Mouse (Mus musculus) lung, embryonic 14.5 days (tissue): ENCODE data around the gene Pxk. TPM values are rescaled to one million over a fixed set of nuclear protein-coding genes. Genes with fewer than 3 reads are reported as not detected.

Experiments used
- ATAC-seq: fragments of 200-750 bp; cut with Nextera tagmentation; 2 replicates; pipeline ENCODE4 v1.8.0; 2017; ENCODE audit warnings: mild to moderate bottlenecking, moderate TSS enrichment, moderate library complexity; ENCODE audit not compliant: insufficient read depth
- DNase-seq: peaks from one replicate; pipeline ENCODE4 v3.0.0-alpha.2; 2015
- H3K27ac ChIP-seq: fragments of 300-500 bp; sonication (generic); 2 replicates; pipeline ENCODE4 v1.5.1; 2014; ENCODE audit warnings: low read depth, mild to moderate bottlenecking, moderate library complexity
- H3K27me3 ChIP-seq: fragments of 300-500 bp; sonication (generic); 2 replicates; pipeline ENCODE4 v1.6.1; 2014; ENCODE audit warnings: low read length, control low read depth; ENCODE audit not compliant: insufficient read depth
- H3K36me3 ChIP-seq: fragments of 300-500 bp; sonication (generic); 2 replicates; pipeline ENCODE4 v1.6.1; 2014; ENCODE audit warnings: control low read depth; ENCODE audit not compliant: insufficient read depth
- H3K4me1 ChIP-seq: fragments of 300-500 bp; sonication (generic); 2 replicates; pipeline ENCODE4 v1.6.1; 2014; ENCODE audit warnings: antibody characterized with exemption, control low read depth; ENCODE audit not compliant: insufficient read depth
- H3K4me2 ChIP-seq: fragments of 300-500 bp; sonication (generic); 2 replicates; pipeline ENCODE4 v1.6.1; 2014; ENCODE audit warnings: mild to moderate bottlenecking
- H3K4me3 ChIP-seq: fragments of 300-500 bp; sonication (generic); 2 replicates; pipeline ENCODE4 v1.5.1; 2014; ENCODE audit warnings: low read depth, low read length
- H3K9ac ChIP-seq: fragments of 300-500 bp; sonication (generic); 2 replicates; pipeline ENCODE4 v1.6.1; 2014
- H3K9me3 ChIP-seq: fragments of 300-500 bp; sonication (generic); 2 replicates; pipeline ENCODE4 v1.6.1; 2016; ENCODE audit warnings: low read depth, low read length, control low read depth
- CTCF ChIP-seq: IDR thresholded peaks from 2 replicates; pipeline ENCODE4 v1.5.1; 2016; ENCODE audit warnings: antibody characterized with exemption, low read depth
- WGBS: fragments of 180-500 bp; shearing (Covaris S2); extraction: QIAGEN DNeasy Blood & Tissue Kit; methylation state at CpG from one replicate; pipeline ENCODE4 v1.1.7; 2014; 5-methylcytosine and 5-hydroxymethylcytosine counted together
- polyA plus RNA-seq: library from polyadenylated mRNA; unstranded; fragments of >200 nt; fragmentation: Nextera tagmentation; extraction: Ambion mirVana; gene quantifications from 2 replicates; pipeline ENCODE4 v1.2.1, GENCODE M21; 2014

Pxk gene
- polyA plus RNA-seq, 1 experiment from 2014 or later = 31.2 TPM

GRCm38 (mm10) chr14:8180371-8181035 lies 82.5 kb downstream of the Pxk start:
- Histone ChIP-seq H3K27me3 (no peaks in the 10 kb centered on the region), H3K4me2 (no peak overlapping the region), H3K4me1 (no peaks in the 10 kb centered on the region), H3K4me3 (no peak overlapping the region), H3K36me3 (no peaks in the 10 kb centered on the region), H3K9me3 (no peaks in the 10 kb centered on the region), H3K9ac (no peak overlapping the region), H3K27ac (no peak overlapping the region)
- no peak for TF ChIP-seq CTCF
- 68% methylated on average over 4 of the region's 4 CpGs for WGBS
- ATAC-seq (no peak), DNase-seq (no peak)

GRCm38 (mm10) chr14:8183330-8183729 lies 85.3 kb downstream of the Pxk start:
- no peak for ATAC-seq
- peak; percentile 26; the same call in 1 of the 2 replicates for TF ChIP-seq CTCF
- WGBS = 58% methylated on average over 3 of the region's 3 CpGs
- no peaks in the 10 kb centered on the region for H3K36me3 ChIP-seq
- H3K27ac ChIP-seq = no peak overlapping the region
- H3K4me1 ChIP-seq = no peaks in the 10 kb centered on the region
- no peaks in the 10 kb centered on the region for H3K27me3 ChIP-seq
- H3K9ac ChIP-seq = no peak overlapping the region
- no peak overlapping the region for H3K4me3 ChIP-seq
- H3K9me3 ChIP-seq = no peaks in the 10 kb centered on the region
- no peak for DNase-seq
- no peak overlapping the region for H3K4me2 ChIP-seq

GRCm38 (mm10) chr14:8186278-8187045 lies 88.5 kb downstream of the Pxk start:
- Histone ChIP-seq H3K4me1 (no peaks in the 10 kb centered on the region), H3K36me3 (no peaks in the 10 kb centered on the region), H3K9me3 (no peaks in the 10 kb centered on the region), H3K4me2 (no peak overlapping the region), H3K27ac (no peak overlapping the region), H3K4me3 (no peak overlapping the region), H3K27me3 (no peaks in the 10 kb centered on the region), H3K9ac (no peak overlapping the region)
- ATAC-seq = no peak
- DNase-seq = peak; percentile 44
- no peak for TF ChIP-seq CTCF
- WGBS = 82% methylated on average over 6 of the region's 6 CpGs

GRCm38 (mm10) chr14:8190556-8190955 lies 92.5 kb downstream of the Pxk start:
- WGBS = 87% methylated on average over 3 of the region's 3 CpGs
- TF ChIP-seq CTCF = no peak

GRCm38 (mm10) chr14:8191331-8191965 lies 93.4 kb downstream of the Pxk start:
- 51% methylated on average over 12 of the region's 12 CpGs for WGBS
- no peaks in the 10 kb centered on the region for H3K4me1 ChIP-seq
- no peak for TF ChIP-seq CTCF
- no peak overlapping the region for H3K27ac ChIP-seq
- no peak overlapping the region for H3K4me2 ChIP-seq
- no peak overlapping the region for H3K4me3 ChIP-seq
- H3K36me3 ChIP-seq = no peaks in the 10 kb centered on the region
- no peaks in the 10 kb centered on the region for H3K9me3 ChIP-seq
- no peak overlapping the region for H3K9ac ChIP-seq
- no peaks in the 10 kb centered on the region for H3K27me3 ChIP-seq
- DNase-seq (no peak), ATAC-seq (no peak)

More at GRCm38 (mm10) chr14:8190556-8190955, 92.5 kb downstream of the Pxk start:
- Histone ChIP-seq H3K4me2 (no peak overlapping the region), H3K4me3 (no peak overlapping the region), H3K4me1 (no peaks in the 10 kb centered on the region), H3K9me3 (no peaks in the 10 kb centered on the region), H3K27ac (no peak overlapping the region), H3K36me3 (no peaks in the 10 kb centered on the region), H3K9ac (no peak overlapping the region), H3K27me3 (no peaks in the 10 kb centered on the region)
- no peak for ATAC-seq
- DNase-seq = no peak

GRCm38 (mm10) chr14:8192727-8193126 lies 94.7 kb downstream of the Pxk start:
- H3K9me3 ChIP-seq = no peaks in the 10 kb centered on the region
- H3K9ac ChIP-seq = no peak overlapping the region
- no peaks in the 10 kb centered on the region for H3K36me3 ChIP-seq
- no peak overlapping the region for H3K4me3 ChIP-seq
- no peak for TF ChIP-seq CTCF
- no peak for DNase-seq
- no peak for ATAC-seq
- no peaks in the 10 kb centered on the region for H3K4me1 ChIP-seq
- no peaks in the 10 kb centered on the region for H3K27me3 ChIP-seq
- no peak overlapping the region for H3K27ac ChIP-seq
- 80% methylated on average over 6 of the region's 6 CpGs for WGBS
- H3K4me2 ChIP-seq = no peak overlapping the region

GRCm38 (mm10) chr14:8200769-8201168 lies 102.8 kb downstream of the Pxk start:
- WGBS = 55% methylated on average over 5 of the region's 5 CpGs
- H3K4me2 ChIP-seq = no peak overlapping the region
- no peak; the same call in 1 of the 2 replicates for ATAC-seq

More at GRCm38 (mm10) chr14:8200769-8201168, 102.8 kb downstream of the Pxk start:
- H3K4me3 ChIP-seq = no peak overlapping the region
- H3K36me3 ChIP-seq = no peaks in the 10 kb centered on the region
- no peak overlapping the region for H3K27ac ChIP-seq
- H3K4me1 ChIP-seq = no peaks in the 10 kb centered on the region
- DNase-seq = peak; percentile 42
- no peaks in the 10 kb centered on the region for H3K9me3 ChIP-seq
- no peaks in the 10 kb centered on the region for H3K27me3 ChIP-seq
- no peak overlapping the region for H3K9ac ChIP-seq
- no peak for TF ChIP-seq CTCF
